17 mouse cellular contexts compared by ENCODE assay signal in genomic region chr8:48835745-48836144, GRCm38 (mm10).
"Had no signal": no experiment of that assay in that cellular context is flagged by ENCODE, and none has a peak within 500 bp of the region (broad histone marks: within the 10 kb centered on the region; RNA-seq: fewer than 3 reads in every experiment).

No protein-coding gene starts in this region.

- H3K9me3 ChIP-seq: liver, embryonic 13.5 days; neural tube, embryonic 13.5 days; stomach, embryonic 15.5 days had no signal

- H3K4me3 ChIP-seq: left cerebral cortex, adult 2 months; liver, embryonic 13.5 days; myocyte; neural tube, embryonic 13.5 days; stomach, embryonic 15.5 days had no signal

- H3K36me3 ChIP-seq: liver, embryonic 13.5 days; neural tube, embryonic 13.5 days; stomach, embryonic 15.5 days had no signal

- H3K27ac ChIP-seq: kidney, postnatal 0 days; left cerebral cortex, adult 2 months; liver, embryonic 13.5 days; neural tube, embryonic 13.5 days; stomach, embryonic 15.5 days had no signal

- H3K9ac ChIP-seq: liver, embryonic 13.5 days; neural tube, embryonic 13.5 days; stomach, embryonic 15.5 days had no signal

- H3K4me2 ChIP-seq: liver, embryonic 13.5 days; stomach, embryonic 15.5 days had no signal

- ATAC-seq: intestine, postnatal 0 days had no signal

- H3K27me3 ChIP-seq: liver, embryonic 13.5 days; stomach, embryonic 15.5 days had no signal

- H3K4me1 ChIP-seq: liver, embryonic 13.5 days; stomach, embryonic 15.5 days had no signal

- DNase-seq: kidney, adult 2 months; kidney, postnatal 36 days; layer of hippocampus, postnatal 36 days; liver, embryonic 13.5 days; lung, adult 2 months; lung, postnatal 14 days; lung, postnatal 4 days; retina, postnatal 1 day; right cerebral cortex, postnatal 25 days; spleen, adult 18-20 months; thymus, postnatal 25 days had no signal
